Comparison of ENCODE assay signal across 8 mouse cellular contexts in the genomic region with DNA sequence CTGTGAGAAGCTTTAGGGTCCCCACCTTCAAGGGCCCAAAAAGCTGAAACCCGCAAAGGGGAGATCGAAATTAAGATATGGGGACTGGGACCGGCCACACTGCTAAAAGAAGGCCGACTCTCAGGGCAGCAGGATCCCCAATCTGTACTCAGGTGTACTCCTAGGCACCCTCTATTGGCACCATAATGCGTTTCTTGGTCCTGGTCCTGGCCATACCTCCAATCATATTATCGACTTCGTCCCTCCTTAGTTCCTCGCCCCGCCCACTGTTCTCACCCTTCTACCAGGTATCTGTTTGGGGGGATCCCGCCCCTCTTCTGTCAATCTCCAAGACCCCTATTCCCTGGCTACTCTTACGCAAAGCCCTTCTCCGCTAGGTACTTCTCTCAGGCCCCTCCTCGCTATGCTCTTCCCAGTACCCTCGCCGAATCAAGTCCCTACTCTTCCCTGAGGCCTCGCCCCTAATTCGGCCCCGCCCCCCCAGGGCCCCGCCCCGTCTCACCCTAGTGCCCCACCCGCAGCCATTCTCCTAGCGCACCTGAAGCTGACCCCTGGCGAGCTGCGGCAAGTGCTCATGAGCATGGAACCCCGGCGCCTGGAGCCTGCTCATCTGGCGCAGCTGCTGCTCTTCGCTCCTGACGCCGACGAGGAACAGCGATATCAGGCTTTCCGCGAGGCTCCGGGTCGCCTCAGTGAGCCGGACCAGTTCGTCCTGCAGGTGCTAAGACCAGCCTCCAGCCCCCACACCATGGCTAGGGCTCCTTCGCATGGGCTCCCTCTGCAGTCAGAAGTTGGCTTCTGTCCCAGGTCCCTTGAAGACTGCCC. TPM values are rescaled to one million over a fixed set of nuclear protein-coding genes. Genes with fewer than 3 reads are reported as not detected.
A peak's percentile ranks its signal among the peaks of the same experiment; 100 is the strongest.
DNase-seq lines count a peak whose midpoint lies in the region; ATAC-seq lines count a peak whose summit lies in the region.

No protein-coding gene starts in this region.

- WGBS in midbrain, embryonic 12.5 days = 7% methylated on average over 39 of the region's 39 CpGs

- H3K9ac ChIP-seq in midbrain, embryonic 12.5 days (replicated peaks) = peak overlapping the region; percentile 11; the same call in 1 of the 2 replicates

- no peaks in the 10 kb centered on the region for H3K9me3 ChIP-seq in midbrain, embryonic 12.5 days

- peak; percentile 27 for DNase-seq in adrenal gland, adult 2 months
- DNase-seq in adrenal gland, adult 8-10 months = no peak
- peak; percentile 37 for DNase-seq in urinary bladder, postnatal 14 days (ENCODE audit: low spot score)
- DNase-seq in urinary bladder, postnatal 4 days (ENCODE audit: low spot score in 2 of 2) = no peak
- DNase-seq in kidney, postnatal 4 days = peak; percentile 66 to 77
- DNase-seq in natural killer cell, adult 2 months (ENCODE audit: low spot score in 2 of 2) = no peak
- DNase-seq in ovary, adult 18-20 months (ENCODE audit: low spot score) = no peak

- H3K4me1 ChIP-seq in midbrain, embryonic 12.5 days = peaks cover 9% of the 10 kb centered on the region

- H3K27me3 ChIP-seq in midbrain, embryonic 12.5 days = peaks cover 43% of the 10 kb centered on the region

- no peak for ATAC-seq in midbrain, embryonic 12.5 days (ENCODE audit: low FRiP score, low read depth)

- H3K4me2 ChIP-seq in midbrain, embryonic 12.5 days (replicated peaks) = peak overlapping the region; percentile 63

- peak overlapping the region; percentile 35 for H3K4me3 ChIP-seq in midbrain, embryonic 12.5 days

- H3K36me3 ChIP-seq in midbrain, embryonic 12.5 days = no peaks in the 10 kb centered on the region

- no peak overlapping the region for H3K27ac ChIP-seq in midbrain, embryonic 12.5 days (replicated peaks)

RNA-seq across cellular contexts. Expression of a gene that starts 16.6 kb away (rescaled TPM):
- 100 to 1,000 TPM in 1 of 2 experiments, 10 to 100 TPM in 1; 96.0 to 107 TPM for total RNA-seq in adrenal gland, adult 2 months (2021)
- 101 and 109 TPM in 2 replicates for polyA plus RNA-seq in adrenal gland, adult 2 months (2012; rRNA removed)
- 100 to 1,000 TPM in 3 of 4 experiments, 10 to 100 TPM in 1; 97.5 to 115 (median 101) TPM for total RNA-seq in adrenal gland, adult 8-10 months (2022)
- 177 and 184 TPM in 2 replicates for polyA plus RNA-seq in midbrain, embryonic 12.5 days (2016; fragmentation: Nextera tagmentation; extraction: Ambion mirVana)

RNA-seq across cellular contexts. Expression of a gene that starts 29.9 kb away (rescaled TPM):
- total RNA-seq in adrenal gland, adult 2 months (2021) = under 1 TPM; 0.24 to 0.29 TPM
- 0.40 and 1.1 TPM in 2 replicates for polyA plus RNA-seq in adrenal gland, adult 2 months (2012; rRNA removed)
- 1 to 10 TPM in 1 of 4 experiments, under 1 TPM in 3; 0.61 to 1.2 (median 0.91) TPM for total RNA-seq in adrenal gland, adult 8-10 months (2022)
- polyA plus RNA-seq in midbrain, embryonic 12.5 days (2016; fragmentation: Nextera tagmentation; extraction: Ambion mirVana) = 0.21 and 0.24 TPM in 2 replicates

RNA-seq across cellular contexts. Expression of a gene that starts 58.0 kb away (rescaled TPM):
- 10 to 100 TPM; 52.8 to 60.8 TPM for total RNA-seq in adrenal gland, adult 2 months (2021)
- polyA plus RNA-seq in adrenal gland, adult 2 months (2012; rRNA removed) = 95.2 and 110 TPM in 2 replicates
- total RNA-seq in adrenal gland, adult 8-10 months (2022) = 10 to 100 TPM; 60.3 to 74.8 (median 66.3) TPM
- polyA plus RNA-seq in midbrain, embryonic 12.5 days (2016; fragmentation: Nextera tagmentation; extraction: Ambion mirVana) = 77.9 and 83.9 TPM in 2 replicates

Comparison
In these comparisons a context has a peak if more than half of its experiments do, and no peak if none do; other contexts are left out.
1. DNase-seq: peak in adrenal gland, adult 2 months (single experiment), urinary bladder, postnatal 14 days (single experiment) and kidney, postnatal 4 days (2 of 2); none in adrenal gland, adult 8-10 months (single experiment), urinary bladder, postnatal 4 days (0 of 2), natural killer cell, adult 2 months (0 of 2) and ovary, adult 18-20 months (single experiment).